Mouse (Mus musculus) forebrain, postnatal 0 days (tissue): ENCODE results near the gene Zfp266. TPM values are rescaled to one million over a fixed set of nuclear protein-coding genes. Genes with fewer than 3 reads are reported as not detected.
"Not testable (repeated sequence)": the region's sequence is repeated elsewhere in the genome, so short reads cannot be mapped to it uniquely, and the experiment has no call there.

ENCODE experiments used
- ATAC-seq: fragments of 200-750 bp; cut with Nextera tagmentation; 2 replicates; pipeline ENCODE4 v1.8.0; 2017; ENCODE audit warnings: mild to moderate bottlenecking, moderate library complexity
- DNase-seq: peaks from one replicate; pipeline ENCODE4 v3.0.0-alpha.2; 2015
- H3K27ac ChIP-seq: fragments of 300-500 bp; sonication (generic); 2 replicates; pipeline ENCODE4 v1.5.1; 2014; ENCODE audit warnings: low read depth, mild to moderate bottlenecking, antibody characterized with exemption, low read length, moderate library complexity, mixed read lengths
- H3K27me3 ChIP-seq: fragments of 300-500 bp; sonication (generic); 2 replicates; pipeline ENCODE4 v1.6.1; 2014; ENCODE audit warnings: mild to moderate bottlenecking, low read length, mixed read lengths; ENCODE audit not compliant: insufficient read depth
- H3K36me3 ChIP-seq: fragments of 300-500 bp; sonication (generic); 2 replicates; pipeline ENCODE4 v1.6.1; 2014; ENCODE audit warnings: mild to moderate bottlenecking, moderate library complexity; ENCODE audit not compliant: insufficient read depth
- H3K4me1 ChIP-seq: fragments of 300-500 bp; sonication (generic); 2 replicates; pipeline ENCODE4 v1.6.1; 2014; ENCODE audit warnings: antibody characterized with exemption; ENCODE audit not compliant: insufficient read depth
- H3K4me2 ChIP-seq: fragments of 300-500 bp; sonication (generic); 2 replicates; pipeline ENCODE4 v1.6.1; 2014; ENCODE audit warnings: low read depth, mild to moderate bottlenecking, moderate library complexity
- H3K4me3 ChIP-seq: fragments of 300-500 bp; sonication (generic); 2 replicates; pipeline ENCODE4 v1.5.1; 2014; ENCODE audit warnings: low read depth, low read length, mixed read lengths
- H3K9ac ChIP-seq: fragments of 300-500 bp; sonication (generic); 2 replicates; pipeline ENCODE4 v1.6.1; 2014; ENCODE audit warnings: mild to moderate bottlenecking
- H3K9me3 ChIP-seq: fragments of 300-500 bp; sonication (generic); 2 replicates; pipeline ENCODE4 v1.6.1; 2016; ENCODE audit warnings: low read length
- CTCF ChIP-seq: sonication (generic); IDR thresholded peaks from 2 replicates; pipeline ENCODE4 v1.5.1; 2016; ENCODE audit warnings: antibody characterized with exemption, control low read depth, low read depth
- WGBS: fragments of 180-500 bp; shearing (Covaris S2); extraction: QIAGEN DNeasy Blood & Tissue Kit; methylation state at CpG from one replicate; pipeline ENCODE4 v1.1.7; 2014; 5-methylcytosine and 5-hydroxymethylcytosine counted together
- polyA plus RNA-seq: library from polyadenylated mRNA; unstranded; fragments of >200 nt; fragmentation: Nextera tagmentation; extraction: Ambion mirVana; gene quantifications from 2 replicates; pipeline ENCODE4 v1.2.1, GENCODE M21; 2015
- total RNA-seq: library from RNA; depleted of rRNA; stranded (reverse); fragments of >200 nt; gene quantifications from 2 replicates; pipeline ENCODE4 v1.2.3, GENCODE M21; 2014; rRNA removed

The Zfp266 gene
- 123 and 156 TPM in 2 replicates for total RNA-seq
- 44.3 and 57.1 TPM in 2 replicates for polyA plus RNA-seq

- Histone ChIP-seq H3K9me3 (no peaks in the 10 kb centered on the region), H3K4me2 (peak within 1 kb of the TSS; percentile 76), H3K4me1 (peaks cover 26% of the 10 kb centered on the region), H3K9ac (peak within 1 kb of the TSS; percentile 93), H3K27ac (peak within 1 kb of the TSS; percentile 97), H3K4me3 (peak within 1 kb of the TSS; percentile 81), H3K36me3 (peaks cover 4% of the 10 kb centered on the region; the same call in 1 of the 2 replicates), H3K27me3 (no peaks in the 10 kb centered on the region)
- no peak for TF ChIP-seq CTCF
- ATAC-seq, result peak; percentile 94
- under 1% methylated on average over 46 of the region's 46 CpGs for WGBS
- DNase-seq, result peak; percentile 93
Measured at GRCm38 (mm10) chr9:20521306-20521957, at the start of gene Zfp266. Zfp266 (minus strand) TSS chr9:20521417.

GRCm38 (mm10) chr9:20565326-20566030 is 44.3 kb upstream of the Zfp266 start:
- not testable (repeated sequence) for H3K27ac ChIP-seq, H3K36me3 ChIP-seq, H3K4me1 ChIP-seq, H3K9me3 ChIP-seq, DNase-seq, H3K9ac ChIP-seq, H3K4me2 ChIP-seq, H3K4me3 ChIP-seq, ATAC-seq, H3K27me3 ChIP-seq
- 77% methylated on average over 3 of the region's 3 CpGs for WGBS

GRCm38 (mm10) chr9:20562177-20562576 is 41.0 kb upstream of the Zfp266 start:
- no peak overlapping the region for H3K9ac ChIP-seq
- H3K4me1 ChIP-seq, result no peaks in the 10 kb centered on the region
- WGBS, result 83% methylated on average over 5 of the region's 5 CpGs
- H3K4me3 ChIP-seq, result no peak overlapping the region
- H3K27ac ChIP-seq, result no peak overlapping the region
- no peaks in the 10 kb centered on the region for H3K36me3 ChIP-seq
- H3K27me3 ChIP-seq, result no peaks in the 10 kb centered on the region
- TF ChIP-seq CTCF, result no peak
- no peak for ATAC-seq
- no peak overlapping the region for H3K4me2 ChIP-seq
- DNase-seq, result no peak
- no peaks in the 10 kb centered on the region for H3K9me3 ChIP-seq

GRCm38 (mm10) chr9:20552698-20553097 is 31.5 kb upstream of the Zfp266 start:
- WGBS, result 88% methylated on average over 1 of the region's 1 CpGs
- TF ChIP-seq CTCF, result no peak
- H3K4me1 ChIP-seq, result no peaks in the 10 kb centered on the region
- no peaks in the 10 kb centered on the region for H3K27me3 ChIP-seq
- H3K27ac ChIP-seq, result no peak overlapping the region
- H3K4me3 ChIP-seq, result no peak overlapping the region
- no peak overlapping the region for H3K9ac ChIP-seq
- ATAC-seq (no peak), DNase-seq (no peak)
- no peak overlapping the region for H3K4me2 ChIP-seq
- no peaks in the 10 kb centered on the region for H3K9me3 ChIP-seq
- no peaks in the 10 kb centered on the region for H3K36me3 ChIP-seq

GRCm38 (mm10) chr9:20551781-20552275 is 30.6 kb upstream of the Zfp266 start:
- H3K9me3 ChIP-seq, result no peaks in the 10 kb centered on the region
- 57% methylated on average over 5 of the region's 5 CpGs for WGBS
- H3K36me3 ChIP-seq, result no peaks in the 10 kb centered on the region
- no peak overlapping the region for H3K4me3 ChIP-seq
- no peak overlapping the region for H3K27ac ChIP-seq
- no peak for TF ChIP-seq CTCF
- DNase-seq (no peak), ATAC-seq (no peak)
- H3K9ac ChIP-seq, result no peak overlapping the region
- H3K4me1 ChIP-seq, result no peaks in the 10 kb centered on the region
- no peak overlapping the region for H3K4me2 ChIP-seq
- no peaks in the 10 kb centered on the region for H3K27me3 ChIP-seq

GRCm38 (mm10) chr9:20545151-20545550 is 23.9 kb upstream of the Zfp266 start:
- H3K4me1 ChIP-seq, result no peaks in the 10 kb centered on the region
- DNase-seq (peak; percentile 31), ATAC-seq (no peak)
- no peaks in the 10 kb centered on the region for H3K36me3 ChIP-seq
- H3K4me2 ChIP-seq, result peak overlapping the region; percentile 64
- peak overlapping the region; percentile 85 for H3K27ac ChIP-seq
- H3K9me3 ChIP-seq, result no peaks in the 10 kb centered on the region
- peak overlapping the region; percentile 63 for H3K9ac ChIP-seq
- TF ChIP-seq CTCF, result peak; percentile 54
- no peaks in the 10 kb centered on the region for H3K27me3 ChIP-seq
- peak overlapping the region; percentile 39 for H3K4me3 ChIP-seq
- 22% methylated on average over 8 of the region's 8 CpGs for WGBS
